Mouse (Mus musculus) brain, embryonic 14.5 days (tissue): Measurements from ENCODE around the gene 1700001C19Rik.

Experiments used
- CTCF ChIP-seq: fragments of 200-500 bp; IDR thresholded peaks from 2 replicates; pipeline ENCODE4 v1.5.1; 2012; ENCODE audit warnings: inconsistent platforms, mild to moderate bottlenecking, moderate library complexity, borderline replicate concordance; ENCODE audit not compliant: insufficient read depth, insufficient read length; ENCODE audit errors: extremely low read depth
- POLR2A ChIP-seq: fragments of 200-500 bp; IDR thresholded peaks from 2 replicates; pipeline ENCODE4 v1.6.1; 2012; ENCODE audit warnings: mild to moderate bottlenecking, inconsistent platforms, borderline replicate concordance; ENCODE audit not compliant: poor library complexity, insufficient read depth, insufficient read length, severe bottlenecking; ENCODE audit errors: extremely low read depth

- no peak for TF ChIP-seq CTCF
- no peak for TF ChIP-seq POLR2A
These were observed 41.7 kb downstream of the 1700001C19Rik start for GRCm38 (mm10) chr17:47395376-47395913.
